Mouse (Mus musculus) heart, postnatal 0 days (tissue): ENCODE data around the gene Atxn7l1.

Experiments
- CTCF ChIP-seq: IDR thresholded peaks from 2 replicates; pipeline ENCODE4 v1.5.1; 2016; ENCODE audit warnings: antibody characterized with exemption, control low read depth, low read depth
- EP300 ChIP-seq: IDR thresholded peaks from 2 replicates; pipeline ENCODE4 v1.6.1; 2016; ENCODE audit warnings: antibody characterized with exemption, low read depth

- TF ChIP-seq CTCF (no peak), EP300 (no peak)
Measured at GRCm38 (mm10) chr12:33166712-33167111, 19.2 kb downstream of the Atxn7l1 start.
